Mouse (Mus musculus): ENCODE measurements around the gene Ak2. TPM values are rescaled to one million over a fixed set of nuclear protein-coding genes. Genes with fewer than 3 reads are reported as not detected.

Ak2 gene
- total RNA-seq, 2 experiments from 2014 or later = 107 to 165 TPM

Other genes starting within 250 kb of the Ak2 start
- not detected in 2 replicates for gene A3galt2, start 236.6 kb upstream of the Ak2 start, total RNA-seq (2015)
- not detected in 2 replicates for gene A3galt2, start 236.6 kb upstream of the Ak2 start, total RNA-seq (2017)
- gene Zfp362, start 185.9 kb upstream of the Ak2 start, total RNA-seq (2015) = 20.5 and 22.2 TPM in 2 replicates
- gene Zfp362, start 185.9 kb upstream of the Ak2 start, total RNA-seq (2017) = 4.7 and 5.7 TPM in 2 replicates
- 0.62 and 0.66 TPM in 2 replicates for gene Trim62, start 108.4 kb upstream of the Ak2 start, total RNA-seq (2015)
- 0.33 and 0.41 TPM in 2 replicates for gene Trim62, start 108.4 kb upstream of the Ak2 start, total RNA-seq (2017)
- gene Azin2, start 29.5 kb upstream of the Ak2 start, total RNA-seq (2015) = 0.91 and 1.7 TPM in 2 replicates
- 2.1 and 2.2 TPM in 2 replicates for gene Azin2, start 29.5 kb upstream of the Ak2 start, total RNA-seq (2017)
- 24.5 and 29.0 TPM in 2 replicates for gene Rnf19b, start 66.3 kb downstream of the Ak2 start, total RNA-seq (2015)
- 44.3 and 49.5 TPM in 2 replicates for gene Rnf19b, start 66.3 kb downstream of the Ak2 start, total RNA-seq (2017)
- 1.6 TPM in 1 of 2 replicates, not detected in the other for gene Tmem54, start 113.6 kb downstream of the Ak2 start, total RNA-seq (2015)
- gene Tmem54, start 113.6 kb downstream of the Ak2 start, total RNA-seq (2017) = 0.12 TPM in 1 of 2 replicates, not detected in the other
- gene Hpca, start 130.1 kb downstream of the Ak2 start, total RNA-seq (2015) = not detected in 2 replicates
- gene Hpca, start 130.1 kb downstream of the Ak2 start, total RNA-seq (2017) = not detected in 2 replicates
- gene Fndc5, start 145.0 kb downstream of the Ak2 start, total RNA-seq (2015) = not detected in 2 replicates
- gene Fndc5, start 145.0 kb downstream of the Ak2 start, total RNA-seq (2017) = not detected in 2 replicates
- 25.1 and 42.6 TPM in 2 replicates for gene S100pbp, start 197.8 kb downstream of the Ak2 start, total RNA-seq (2015)
- 13.2 and 23.5 TPM in 2 replicates for gene S100pbp, start 197.8 kb downstream of the Ak2 start, total RNA-seq (2017)
- gene Yars, start 197.8 kb downstream of the Ak2 start, total RNA-seq (2015) = 25.2 and 28.0 TPM in 2 replicates
- 55.3 and 60.7 TPM in 2 replicates for gene Yars, start 197.8 kb downstream of the Ak2 start, total RNA-seq (2017)